Mouse (Mus musculus): ENCODE data around the gene Plekhh1. TPM values are rescaled to one million over a fixed set of nuclear protein-coding genes. Genes with fewer than 3 reads are reported as not detected.

Gene Plekhh1
- total RNA-seq, 2 experiments from 2014 or later, result 9.3 to 12.5 TPM

Other genes starting within 250 kb of the Plekhh1 start
- gene Atp6v1d, start 167.5 kb upstream of the Plekhh1 start, total RNA-seq (2021), result 100 to 1,000 TPM; 295 to 301 TPM
- gene Eif2s1, start 167.3 kb upstream of the Plekhh1 start, total RNA-seq (2021), result 10 to 100 TPM; 48.4 to 63.7 TPM
- gene Plek2, start 122.2 kb upstream of the Plekhh1 start, total RNA-seq (2021), result under 1 TPM in 1 of 2 experiments, not detected in 1; 0.21 TPM
- 10 to 100 TPM; 37.8 to 39.4 TPM for gene Tmem229b, start 21.5 kb upstream of the Plekhh1 start, total RNA-seq (2021)
- 10 to 100 TPM in 1 of 2 experiments, 1 to 10 TPM in 1; 9.5 to 11.8 TPM for gene Pigh, start 60.5 kb downstream of the Plekhh1 start, total RNA-seq (2021)
- 1 to 10 TPM; 3.2 to 4.0 TPM for gene Arg2, start 101.6 kb downstream of the Plekhh1 start, total RNA-seq (2021)
- 100 to 1,000 TPM; 243 to 249 TPM for gene Vti1b, start 143.5 kb downstream of the Plekhh1 start, total RNA-seq (2021)
- gene Rdh11, start 163.1 kb downstream of the Plekhh1 start, total RNA-seq (2021), result 10 to 100 TPM; 19.6 to 21.3 TPM
- 1 to 10 TPM; 1.4 to 2.1 TPM for gene Rdh12, start 179.8 kb downstream of the Plekhh1 start, total RNA-seq (2021)

Data from left cerebral cortex, postnatal 25 days (tissue).